13 mouse cellular contexts compared by ENCODE assay signal in genomic region chr4:130054727-130055126, GRCm38 (mm10). TPM values are rescaled to one million over a fixed set of nuclear protein-coding genes. Genes with fewer than 3 reads are reported as not detected.
A peak's percentile ranks its signal among the peaks of the same experiment; 100 is the strongest.
DNase-seq lines count a peak whose midpoint lies in the region; ATAC-seq lines count a peak whose summit lies in the region.
"Had no signal": no experiment of that assay in that cellular context is flagged by ENCODE, and none has a peak within 500 bp of the region (broad histone marks: within the 10 kb centered on the region; RNA-seq: fewer than 3 reads in every experiment).

No protein-coding gene starts in this region.

- no peaks in the 10 kb centered on the region for H3K27me3 ChIP-seq in embryonic facial prominence, embryonic 13.5 days
- no peaks in the 10 kb centered on the region for H3K27me3 ChIP-seq in hindbrain, embryonic 15.5 days
- H3K27me3 ChIP-seq in midbrain, embryonic 16.5 days (ENCODE audit: control insufficient read depth, insufficient read depth, low read depth, low read length) = no peaks in the 10 kb centered on the region
- H3K27me3 ChIP-seq: stomach, embryonic 15.5 days had no signal

- peak; percentile 52 for DNase-seq in left cerebral cortex, postnatal 4 days
- no peak for DNase-seq in left cerebral cortex, adult 9 months (ENCODE audit: low spot score in 2 of 2)
- no peak for DNase-seq in gastrocnemius, postnatal 4 days (ENCODE audit: low spot score in 2 of 2)
- no peak for DNase-seq in right cerebral cortex, postnatal 36 days (ENCODE audit: low spot score in 2 of 2)
- DNase-seq: cerebellum, postnatal 36 days; heart, postnatal 10 days; kidney, adult 18-20 months had no signal

- ATAC-seq in embryonic facial prominence, embryonic 13.5 days (ENCODE audit: insufficient number of reproducible peaks, insufficient read depth, low FRiP score, low TSS enrichment, low read depth) = no peak
- peak; percentile 68 for ATAC-seq in hindbrain, embryonic 15.5 days (ENCODE audit: low FRiP score, low read depth)
- peak; percentile 49; the same call in 1 of the 2 replicates for ATAC-seq in midbrain, embryonic 16.5 days

- peaks cover 27% of the 10 kb centered on the region for H3K4me1 ChIP-seq in embryonic facial prominence, embryonic 13.5 days
- peaks cover 43% of the 10 kb centered on the region for H3K4me1 ChIP-seq in hindbrain, embryonic 15.5 days (replicated peaks)
- H3K4me1 ChIP-seq in midbrain, embryonic 16.5 days (ENCODE audit: control insufficient read depth, insufficient read depth, low read length) = peaks cover 11% of the 10 kb centered on the region; the same call in 1 of the 2 replicates

- 50% methylated on average over 1 of the region's 1 CpGs for WGBS in embryonic facial prominence, embryonic 13.5 days
- 45% methylated on average over 1 of the region's 1 CpGs for WGBS in hindbrain, embryonic 15.5 days
- 29% methylated on average over 1 of the region's 1 CpGs for WGBS in midbrain, embryonic 16.5 days

- intact Hi-C loops in left cerebral cortex, postnatal 4 days (cut with DNase I) = no loop called here

- H3K36me3 ChIP-seq in embryonic facial prominence, embryonic 13.5 days = peaks cover 73% of the 10 kb centered on the region
- H3K36me3 ChIP-seq in hindbrain, embryonic 15.5 days = no peaks in the 10 kb centered on the region
- H3K36me3 ChIP-seq in midbrain, embryonic 16.5 days (ENCODE audit: control insufficient read depth, insufficient read depth, low read length) = no peaks in the 10 kb centered on the region
- H3K36me3 ChIP-seq: midbrain, embryonic 12.5 days had no signal

- 0 out of 2 replicates have a peak overlapping the region, but pooled peaks have one; percentile 5 for H3K27ac ChIP-seq in embryonic facial prominence, embryonic 13.5 days
- H3K27ac ChIP-seq in hindbrain, embryonic 15.5 days (replicated peaks) = peak overlapping the region; percentile 53
- H3K27ac ChIP-seq in midbrain, embryonic 16.5 days (ENCODE audit: low read length) = peak overlapping the region; percentile 35; the same call in 1 of the 2 replicates
- H3K27ac ChIP-seq: midbrain, embryonic 12.5 days; stomach, embryonic 15.5 days had no signal

- H3K9me3 ChIP-seq in embryonic facial prominence, embryonic 13.5 days = no peaks in the 10 kb centered on the region
- H3K9me3 ChIP-seq in hindbrain, embryonic 15.5 days = no peaks in the 10 kb centered on the region
- no peaks in the 10 kb centered on the region for H3K9me3 ChIP-seq in midbrain, embryonic 16.5 days (replicated peaks; ENCODE audit: control insufficient read depth, low read length, poor library complexity, severe bottlenecking)
- H3K9me3 ChIP-seq: midbrain, embryonic 12.5 days; stomach, embryonic 15.5 days had no signal

- H3K4me2 ChIP-seq in embryonic facial prominence, embryonic 13.5 days = no peak overlapping the region
- H3K4me2 ChIP-seq in hindbrain, embryonic 15.5 days = no peak overlapping the region
- no peak overlapping the region for H3K4me2 ChIP-seq in midbrain, embryonic 16.5 days (ENCODE audit: low read length)
- H3K4me2 ChIP-seq: midbrain, embryonic 12.5 days; stomach, embryonic 15.5 days had no signal

- H3K9ac ChIP-seq in embryonic facial prominence, embryonic 13.5 days = no peak overlapping the region
- H3K9ac ChIP-seq in hindbrain, embryonic 15.5 days = no peak overlapping the region
- 0 out of 2 replicates have a peak overlapping the region, but pooled peaks have one; percentile 20 for H3K9ac ChIP-seq in midbrain, embryonic 16.5 days (ENCODE audit: low read depth, low read length)
- H3K9ac ChIP-seq: midbrain, embryonic 12.5 days; stomach, embryonic 15.5 days had no signal

- H3K4me3 ChIP-seq in embryonic facial prominence, embryonic 13.5 days = no peak overlapping the region
- H3K4me3 ChIP-seq in hindbrain, embryonic 15.5 days = no peak overlapping the region
- no peak overlapping the region for H3K4me3 ChIP-seq in midbrain, embryonic 16.5 days (ENCODE audit: low read depth, low read length)
- H3K4me3 ChIP-seq: midbrain, embryonic 12.5 days; stomach, embryonic 15.5 days had no signal

RNA-seq across cellular contexts. Expression of gene Col16a1, which starts 7.1 kb away (rescaled TPM):
- 10 to 100 TPM; 19.5 to 24.1 TPM for total RNA-seq in left cerebral cortex, postnatal 4 days (2021)
- polyA plus RNA-seq in embryonic facial prominence, embryonic 13.5 days (2015; fragmentation: Nextera tagmentation; extraction: Ambion mirVana) = 75.9 and 77.3 TPM in 2 replicates
- polyA plus RNA-seq in hindbrain, embryonic 15.5 days (2015; fragmentation: Nextera tagmentation; extraction: Ambion mirVana) = 13.4 and 13.9 TPM in 2 replicates
- 8.6 and 10.5 TPM in 2 replicates for polyA plus RNA-seq in midbrain, embryonic 16.5 days (2015; fragmentation: Nextera tagmentation; extraction: Ambion mirVana)
- 100 to 1,000 TPM; 125 to 153 TPM for total RNA-seq in gastrocnemius, postnatal 4 days (2021)
- total RNA-seq: CH12.LX had no signal

RNA-seq across cellular contexts. Expression of gene Pef1, which starts 47.6 kb away (rescaled TPM):
- 10 to 100 TPM; 33.8 to 36.1 TPM for total RNA-seq in left cerebral cortex, postnatal 4 days (2021)
- polyA plus RNA-seq in embryonic facial prominence, embryonic 13.5 days (2015; fragmentation: Nextera tagmentation; extraction: Ambion mirVana) = 66.5 and 66.9 TPM in 2 replicates
- 67.5 and 69.1 TPM in 2 replicates for polyA plus RNA-seq in hindbrain, embryonic 15.5 days (2015; fragmentation: Nextera tagmentation; extraction: Ambion mirVana)
- 62.1 and 62.3 TPM in 2 replicates for polyA plus RNA-seq in midbrain, embryonic 16.5 days (2015; fragmentation: Nextera tagmentation; extraction: Ambion mirVana)
- 10 to 100 TPM; 35.4 to 37.7 TPM for total RNA-seq in gastrocnemius, postnatal 4 days (2021)
